Mouse (Mus musculus): ENCODE results near the gene Zfp551.

Zfp551 gene

DNA sequence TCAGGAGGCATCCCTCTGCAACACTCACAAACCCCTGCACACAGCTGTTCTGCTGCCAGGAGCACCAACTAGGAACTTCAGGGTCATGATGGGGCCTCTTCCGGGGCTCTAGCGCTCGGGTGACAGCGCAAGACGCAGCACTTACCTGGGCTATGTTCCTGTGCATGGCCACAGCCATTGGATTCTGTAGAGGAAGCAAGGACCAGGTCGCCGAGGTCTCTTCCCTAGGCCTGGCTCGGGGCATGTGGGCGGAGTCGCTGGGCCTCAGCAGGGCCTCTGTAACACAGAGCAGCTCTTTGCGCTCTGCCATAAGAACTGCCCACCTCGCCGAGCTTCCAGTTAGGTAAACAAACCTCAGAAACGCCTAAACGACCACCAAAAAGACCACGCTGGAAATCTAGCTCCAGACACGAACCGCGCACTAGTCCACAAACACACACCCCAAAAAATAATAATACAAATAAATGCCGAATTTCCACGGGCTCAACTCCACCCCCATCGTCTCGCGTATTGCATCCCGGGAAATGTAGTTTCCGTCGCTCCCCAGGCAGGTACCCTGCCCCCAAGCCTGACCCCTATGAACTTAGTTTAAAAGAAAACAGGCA lies at the start of gene Zfp551:
Gene Zfp551 (minus strand): TSS at position 507 of the 605 bp plus-strand sequence.
- peak; percentile 64 for DNase-seq (ENCODE audit: low spot score)

GRCm38 (mm10) chr7:12422855-12423254 lies 304 bp upstream of the Zfp551 start:
- DNase-seq (ENCODE audit: low spot score) = no peak

DNA sequence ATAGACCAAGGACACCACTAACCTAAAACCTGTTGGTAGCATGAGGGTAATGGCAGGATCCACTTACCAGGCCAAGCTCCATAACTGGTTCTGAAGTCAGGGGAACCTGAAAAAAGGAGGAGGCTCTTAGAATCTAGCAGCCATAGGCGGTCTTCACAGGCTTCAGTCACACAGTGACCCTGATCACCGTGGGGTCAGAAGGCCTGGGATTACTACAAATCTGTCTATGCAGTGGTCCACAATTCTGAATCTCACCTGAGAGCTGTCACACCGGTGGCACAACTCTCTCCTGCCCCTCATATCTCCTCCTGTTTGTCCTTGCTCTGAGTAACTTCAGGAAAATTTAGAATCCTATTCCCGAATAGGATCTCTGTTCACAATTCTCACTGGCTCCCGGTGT lies 810 bp downstream of the Zfp551 start:
- no peak for DNase-seq (ENCODE audit: low spot score)

GRCm38 (mm10) chr7:12369173-12369572 lies 53.4 kb downstream of the Zfp551 start, which contains the start of gene Vmn1r84:
Vmn1r84 (minus strand) TSS chr7:12369273.
- DNase-seq (ENCODE audit: low spot score) = no peak

Data from ovary, postnatal 36 days (tissue).